26 mouse cellular contexts compared by ENCODE assay signal in the genomic region with DNA sequence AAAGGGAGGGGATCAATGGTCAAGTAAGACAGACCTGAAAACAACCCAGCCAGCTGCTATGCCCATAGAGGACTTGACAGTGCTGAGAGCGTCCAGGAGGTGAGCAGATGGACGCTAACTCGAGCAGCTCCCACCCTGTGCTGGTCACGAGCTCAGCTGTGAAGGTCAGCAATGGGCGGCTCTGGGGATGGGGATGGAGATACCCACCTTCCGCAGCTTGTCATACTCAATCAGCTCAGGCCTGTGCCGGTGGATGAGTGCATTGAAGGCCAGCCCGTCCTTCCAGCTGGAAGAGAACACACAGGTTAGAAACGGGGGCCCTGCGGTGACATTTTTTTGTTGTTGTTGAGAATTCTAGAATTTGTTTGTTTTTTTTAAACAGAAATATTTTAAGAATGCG. TPM values are rescaled to one million over a fixed set of nuclear protein-coding genes. Genes with fewer than 3 reads are reported as not detected.
DNase-seq lines count a peak whose midpoint lies in the region; ATAC-seq lines count a peak whose summit lies in the region.
"Had no signal": no experiment of that assay in that cellular context is flagged by ENCODE, and none has a peak within 500 bp of the region (broad histone marks: within the 10 kb centered on the region; RNA-seq: fewer than 3 reads in every experiment).

No protein-coding gene starts in this region.

- H3K4me2 ChIP-seq in heart, embryonic 15.5 days: no peak overlapping the region
- H3K4me2 ChIP-seq in kidney, embryonic 16.5 days (replicated peaks; ENCODE audit: low read depth, low read length): no peak overlapping the region
- H3K4me2 ChIP-seq: heart, embryonic 11.5 days; limb, embryonic 13.5 days; liver, embryonic 15.5 days; lung, embryonic 15.5 days; midbrain, embryonic 13.5 days had no signal

- peak overlapping the region; percentile 59 for H3K27ac ChIP-seq in heart, embryonic 15.5 days
- peak overlapping the region; percentile 78 for H3K27ac ChIP-seq in kidney, embryonic 16.5 days (ENCODE audit: low read length)
- H3K27ac ChIP-seq: limb, embryonic 13.5 days; liver, embryonic 15.5 days; midbrain, embryonic 13.5 days had no signal

- H3K9ac ChIP-seq in heart, embryonic 15.5 days: no peak overlapping the region
- H3K9ac ChIP-seq in kidney, embryonic 16.5 days (replicated peaks; ENCODE audit: low read length): peak overlapping the region; percentile 10; the same call in 1 of the 2 replicates
- H3K9ac ChIP-seq: limb, embryonic 13.5 days; liver, embryonic 15.5 days; lung, embryonic 15.5 days; midbrain, embryonic 13.5 days had no signal

- H3K4me1 ChIP-seq in heart, embryonic 15.5 days (replicated peaks): peaks cover 29% of the 10 kb centered on the region
- peaks cover 21% of the 10 kb centered on the region for H3K4me1 ChIP-seq in kidney, embryonic 16.5 days (ENCODE audit: insufficient read depth, low read length)
- H3K4me1 ChIP-seq: midbrain, embryonic 13.5 days had no signal

- H3K9me3 ChIP-seq in heart, embryonic 15.5 days (replicated peaks): no peaks in the 10 kb centered on the region
- no peaks in the 10 kb centered on the region for H3K9me3 ChIP-seq in kidney, embryonic 16.5 days (ENCODE audit: low read length)
- H3K9me3 ChIP-seq: limb, embryonic 13.5 days; liver, embryonic 15.5 days; lung, embryonic 15.5 days; megakaryocyte, embryonic 14.5 days; midbrain, embryonic 13.5 days had no signal

- H3K4me3 ChIP-seq in heart, embryonic 15.5 days: no peak overlapping the region
- H3K4me3 ChIP-seq in kidney, embryonic 16.5 days (ENCODE audit: low read length): no peak overlapping the region
- H3K4me3 ChIP-seq: limb, embryonic 13.5 days; liver, embryonic 15.5 days; lung, embryonic 15.5 days; megakaryocyte, embryonic 14.5 days; midbrain, embryonic 13.5 days had no signal

- H3K36me3 ChIP-seq in heart, embryonic 15.5 days: peaks cover 96% of the 10 kb centered on the region
- peaks cover 89% of the 10 kb centered on the region for H3K36me3 ChIP-seq in kidney, embryonic 16.5 days (ENCODE audit: insufficient read depth, low read length)

- DNase-seq in embryo, embryonic 10 days (ENCODE audit: low spot score): peak; percentile 29
- no peak for DNase-seq in embryo, embryonic 10.5 days (ENCODE audit: low spot score)
- no peak for DNase-seq in heart, postnatal 36 days
- no peak for DNase-seq in kidney, postnatal 36 days
- DNase-seq in retina, embryonic 14.5 days (ENCODE audit: low spot score): peak; percentile 38
- DNase-seq in retina, postnatal 1 day: no peak
- DNase-seq: adrenal gland, adult 8-10 months; cerebellum, adult 18-20 months; cerebellum, postnatal 14 days; gastrocnemius, postnatal 14 days; kidney, adult 8-10 months; lung, postnatal 36 days; thymus, adult 18-20 months; thymus, postnatal 36 days had no signal

- WGBS in heart, embryonic 15.5 days: 82% methylated on average over 11 of the region's 11 CpGs
- WGBS in kidney, embryonic 16.5 days: 58% methylated on average over 11 of the region's 11 CpGs

- intact Hi-C loops in heart, postnatal 36 days (cut with DNase I): no loop called here

- H3K27me3 ChIP-seq in heart, embryonic 15.5 days: no peaks in the 10 kb centered on the region
- no peaks in the 10 kb centered on the region for H3K27me3 ChIP-seq in kidney, embryonic 16.5 days (ENCODE audit: insufficient read depth, low read length)
- H3K27me3 ChIP-seq: limb, embryonic 13.5 days; liver, embryonic 15.5 days; megakaryocyte, embryonic 14.5 days; midbrain, embryonic 13.5 days had no signal

- no peak for ATAC-seq in heart, embryonic 15.5 days (replicated peaks; ENCODE audit: insufficient number of reproducible peaks, insufficient read depth, low FRiP score, low read depth)
- ATAC-seq in kidney, embryonic 16.5 days (ENCODE audit: low FRiP score, low TSS enrichment): no peak
- ATAC-seq: activated CD4-positive, CD25-positive, alpha-beta regulatory T cell, adult 4 months; forebrain, embryonic 14.5 days; midbrain, embryonic 13.5 days had no signal

RNA-seq across cellular contexts. Expression of a gene that starts 31.9 kb away (rescaled TPM):
- polyA plus RNA-seq in heart, embryonic 15.5 days (2015; fragmentation: Nextera tagmentation; extraction: Ambion mirVana): 0.33 and 0.42 TPM in 2 replicates
- total RNA-seq in heart, postnatal 36 days (2021): under 1 TPM; 0.19 to 0.27 TPM
- polyA plus RNA-seq in kidney, embryonic 16.5 days (2015; fragmentation: Nextera tagmentation; extraction: Ambion mirVana): 0.59 and 0.74 TPM in 2 replicates
- total RNA-seq: monocyte, adult 5-6 weeks had no signal

RNA-seq across cellular contexts. Expression of a gene that starts 49.0 kb away (rescaled TPM):
- 236 and 281 TPM in 2 replicates for polyA plus RNA-seq in heart, embryonic 15.5 days (2015; fragmentation: Nextera tagmentation; extraction: Ambion mirVana)
- total RNA-seq in heart, postnatal 36 days (2021): 10 to 100 TPM; 69.4 to 81.8 TPM
- 360 and 374 TPM in 2 replicates for polyA plus RNA-seq in kidney, embryonic 16.5 days (2015; fragmentation: Nextera tagmentation; extraction: Ambion mirVana)

RNA-seq across cellular contexts. Expression of a gene that starts 49.5 kb away (rescaled TPM):
- polyA plus RNA-seq in heart, embryonic 15.5 days (2015; fragmentation: Nextera tagmentation; extraction: Ambion mirVana): 1.7 and 2.7 TPM in 2 replicates
- total RNA-seq in heart, postnatal 36 days (2021): 1 to 10 TPM in 1 of 2 experiments, under 1 TPM in 1; 0.73 to 1.4 TPM
- 1.3 and 2.3 TPM in 2 replicates for polyA plus RNA-seq in kidney, embryonic 16.5 days (2015; fragmentation: Nextera tagmentation; extraction: Ambion mirVana)
- total RNA-seq: gastrocnemius, postnatal 14 days; layer of hippocampus, postnatal 25 days; monocyte, adult 5-6 weeks had no signal

Comparison
In these comparisons a context has a peak if more than half of its experiments do, and no peak if none do; other contexts are left out.
1. DNase-seq: peak in embryo, embryonic 10 days (single experiment) and retina, embryonic 14.5 days (single experiment); none in embryo, embryonic 10.5 days (single experiment), heart, postnatal 36 days (0 of 2), kidney, postnatal 36 days (0 of 2) and retina, postnatal 1 day (single experiment).